Mouse (Mus musculus) left cerebral cortex, postnatal 10 days (tissue): ENCODE data around the gene Plrg1. TPM values are rescaled to one million over a fixed set of nuclear protein-coding genes. Genes with fewer than 3 reads are reported as not detected.

Source experiments
- DNase-seq, 2 experiments: peaks; one replicate each; pipeline ENCODE4 v3.0.0; 2021 to 2022; ENCODE audit warnings: low spot score in 2 of 2, mixed read lengths in 1 of 2; ENCODE audit errors: extremely low spot score in 1 of 2
- intact Hi-C: fragments of 180-260 bp; cut with DNase I; formaldehyde crosslinking; loops from one replicate; pipeline ENCODE4 v1.15.1; 2025
- total RNA-seq, 2 experiments: library from RNA; stranded (reverse); gene quantifications; 2 replicates each; pipeline ENCODE4 v1.2.3; 2021

Plrg1 gene
- total RNA-seq, 2 experiments from 2014 or later = 40.0 to 40.6 TPM

- intact Hi-C loops = loop anchor here (5.0 kb wide), 1 partner anchor 109 kb away; no protein-coding TSS in a partner anchor
- no peak for DNase-seq
Measured at GRCm38 (mm10) chr3:83112869-83113268, 57.5 kb downstream of the Plrg1 start.

GRCm38 (mm10) chr3:83114946-83115345 lies 59.6 kb downstream of the Plrg1 start:
- intact Hi-C loops = loop anchor here (5.0 kb wide), 1 partner anchor 107 kb away; no protein-coding TSS in a partner anchor
- no peak for DNase-seq

GRCm38 (mm10) chr3:83117592-83117991 lies 62.3 kb downstream of the Plrg1 start:
- intact Hi-C loops = no loop called here
- DNase-seq = no peak

Other genes starting within 250 kb of the Plrg1 start
- gene Rbm46, start 179.0 kb upstream of the Plrg1 start, total RNA-seq = under 1 TPM; 0.55 to 0.69 TPM
- under 1 TPM; 0.12 to 0.24 TPM for gene Lrat, start 151.5 kb upstream of the Plrg1 start, total RNA-seq
- not detected for gene Fgg, start 47.8 kb upstream of the Plrg1 start, total RNA-seq
- not detected for gene Fga, start 29.4 kb upstream of the Plrg1 start, total RNA-seq
- not detected for gene Fgb, start 5.7 kb upstream of the Plrg1 start, total RNA-seq
- 1 to 10 TPM; 4.2 to 5.1 TPM for gene Dchs2, start 72.4 kb downstream of the Plrg1 start, total RNA-seq